ENCODE assay signal across 23 mouse cellular contexts in the genomic region with DNA sequence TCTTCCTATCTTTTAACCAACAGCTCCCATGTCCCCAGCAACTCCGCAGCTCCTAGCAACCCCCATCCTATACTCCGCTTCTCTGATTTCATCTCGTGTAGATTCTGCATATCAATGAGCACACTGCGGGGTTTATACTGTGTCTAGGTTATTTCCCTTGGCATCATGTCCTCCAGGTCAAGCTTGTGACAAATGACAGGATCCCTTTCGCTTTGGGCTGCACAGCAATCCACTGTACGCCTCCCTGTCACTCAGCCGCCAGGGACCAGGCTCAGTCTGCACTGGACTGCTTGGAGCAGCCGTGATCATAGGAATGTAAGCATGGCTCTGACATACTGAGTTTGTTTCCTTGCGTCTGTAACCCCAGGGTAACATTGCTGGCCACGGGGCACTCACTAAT.
DNase-seq lines count a peak whose midpoint lies in the region; ATAC-seq and TF ChIP-seq lines count a peak whose summit lies in the region.
"Had no signal": no experiment of that assay in that cellular context is flagged by ENCODE, and none has a peak within 500 bp of the region (broad histone marks: within the 10 kb centered on the region; RNA-seq: fewer than 3 reads in every experiment).

No protein-coding gene starts in this region.

- no peak overlapping the region for H3K27ac ChIP-seq in kidney, embryonic 15.5 days
- no peak overlapping the region for H3K27ac ChIP-seq in midbrain, postnatal 0 days (ENCODE audit: low read depth, low read length)
- H3K27ac ChIP-seq in midbrain, embryonic 10.5 days (replicated peaks), result no peak overlapping the region
- H3K27ac ChIP-seq: embryonic facial prominence, embryonic 15.5 days; forebrain, embryonic 10.5 days; gastrocnemius, adult 2 months; heart, embryonic 15.5 days; hindbrain, embryonic 10.5 days; hindbrain, embryonic 14.5 days had no signal

- no peaks in the 10 kb centered on the region for H3K27me3 ChIP-seq in kidney, embryonic 15.5 days
- H3K27me3 ChIP-seq in midbrain, postnatal 0 days (ENCODE audit: insufficient read depth, low read length), result no peaks in the 10 kb centered on the region
- H3K27me3 ChIP-seq in midbrain, embryonic 10.5 days (ENCODE audit: low read depth, poor library complexity, severe bottlenecking), result no peaks in the 10 kb centered on the region
- H3K27me3 ChIP-seq: embryonic facial prominence, embryonic 15.5 days; heart, embryonic 15.5 days had no signal

- H3K9me3 ChIP-seq in kidney, embryonic 15.5 days (replicated peaks), result no peaks in the 10 kb centered on the region
- H3K9me3 ChIP-seq in midbrain, postnatal 0 days (ENCODE audit: low read length), result no peaks in the 10 kb centered on the region
- no peaks in the 10 kb centered on the region for H3K9me3 ChIP-seq in midbrain, embryonic 10.5 days (replicated peaks)
- H3K9me3 ChIP-seq: embryonic facial prominence, embryonic 15.5 days; forebrain, embryonic 10.5 days; heart, embryonic 15.5 days; hindbrain, embryonic 10.5 days had no signal

- no peaks in the 10 kb centered on the region for H3K36me3 ChIP-seq in kidney, embryonic 15.5 days
- no peaks in the 10 kb centered on the region for H3K36me3 ChIP-seq in midbrain, postnatal 0 days (ENCODE audit: insufficient read depth, low read length)
- H3K36me3 ChIP-seq in midbrain, embryonic 10.5 days, result no peaks in the 10 kb centered on the region
- H3K36me3 ChIP-seq: embryonic facial prominence, embryonic 15.5 days; forebrain, embryonic 10.5 days; heart, embryonic 15.5 days; hindbrain, embryonic 10.5 days had no signal

- ATAC-seq in kidney, embryonic 15.5 days (replicated peaks; ENCODE audit: low FRiP score), result no peak
- ATAC-seq in midbrain, postnatal 0 days (ENCODE audit: low FRiP score), result 0 out of 2 replicates have a peak, but pooled peaks have one; percentile 7
- ATAC-seq: forebrain, embryonic 14.5 days had no signal

- no peak overlapping the region for H3K9ac ChIP-seq in kidney, embryonic 15.5 days
- no peak overlapping the region for H3K9ac ChIP-seq in midbrain, postnatal 0 days (replicated peaks; ENCODE audit: low read length, poor library complexity, severe bottlenecking)
- H3K9ac ChIP-seq: embryonic facial prominence, embryonic 15.5 days; heart, embryonic 15.5 days; hindbrain, embryonic 14.5 days had no signal

- H3K4me1 ChIP-seq in kidney, embryonic 15.5 days, result peaks cover 8% of the 10 kb centered on the region
- peaks cover 3% of the 10 kb centered on the region; the same call in 1 of the 2 replicates for H3K4me1 ChIP-seq in midbrain, postnatal 0 days (ENCODE audit: insufficient read depth, low read length)
- peaks cover 16% of the 10 kb centered on the region for H3K4me1 ChIP-seq in midbrain, embryonic 10.5 days

- no peak for TF ChIP-seq CTCF in midbrain, postnatal 0 days (IDR thresholded peaks at IDR 0.05)

- WGBS in kidney, embryonic 15.5 days, result 60% methylated on average over 10 of the region's 10 CpGs
- 54% methylated on average over 10 of the region's 10 CpGs for WGBS in midbrain, postnatal 0 days
- 83% methylated on average over 10 of the region's 10 CpGs for WGBS in midbrain, embryonic 10.5 days

- H3K4me2 ChIP-seq in kidney, embryonic 15.5 days, result no peak overlapping the region
- no peak overlapping the region for H3K4me2 ChIP-seq in midbrain, postnatal 0 days (ENCODE audit: low read depth, low read length, poor library complexity, severe bottlenecking)
- H3K4me2 ChIP-seq: embryonic facial prominence, embryonic 15.5 days; heart, embryonic 11.5 days; heart, embryonic 15.5 days; hindbrain, embryonic 14.5 days had no signal

- H3K4me3 ChIP-seq in kidney, embryonic 15.5 days (replicated peaks), result no peak overlapping the region
- no peak overlapping the region for H3K4me3 ChIP-seq in midbrain, postnatal 0 days (ENCODE audit: low read depth, low read length)
- H3K4me3 ChIP-seq in midbrain, embryonic 10.5 days, result no peak overlapping the region
- H3K4me3 ChIP-seq: embryonic facial prominence, embryonic 15.5 days; erythroblast, embryonic 14.5 days; forebrain, embryonic 10.5 days; gastrocnemius, adult 2 months; heart, embryonic 15.5 days; hindbrain, embryonic 10.5 days had no signal

- peak; percentile 74 for DNase-seq in heart, adult 11 months
- no peak for DNase-seq in heart, adult 18-20 months
- DNase-seq in kidney, postnatal 10 days, result peak; percentile 33
- DNase-seq in lung, postnatal 10 days, result peak; percentile 13
- DNase-seq in lung, postnatal 14 days, result no peak
- no peak for DNase-seq in midbrain, postnatal 0 days (ENCODE audit: low spot score)
- no peak for DNase-seq in midbrain, embryonic 10.5 days (ENCODE audit: low spot score)
- DNase-seq: adrenal gland, postnatal 10 days; cerebellum, adult 11-12 months; cerebellum, adult 9-10 months; cerebellum, postnatal 25 days; gastrocnemius, adult 2 months; gastrocnemius, postnatal 25 days; heart, postnatal 14 days had no signal

Comparison
In these comparisons a context has a peak if more than half of its experiments do, and no peak if none do; other contexts are left out.
1. DNase-seq: peak in heart, adult 11 months (single experiment), kidney, postnatal 10 days (single experiment) and lung, postnatal 10 days (single experiment); none in heart, adult 18-20 months (0 of 2), lung, postnatal 14 days (single experiment), midbrain, postnatal 0 days (single experiment) and midbrain, embryonic 10.5 days (single experiment).